Mouse (Mus musculus) adrenal gland, postnatal 36 days (tissue): ENCODE measurements around the gene Trpm6. TPM values are rescaled to one million over a fixed set of nuclear protein-coding genes. Genes with fewer than 3 reads are reported as not detected.
A peak's percentile ranks its signal among the peaks of the same experiment; 100 is the strongest.

ENCODE experiments used
- DNase-seq, 2 experiments: peaks; one replicate each; pipeline ENCODE4 v3.0.0; 2021; ENCODE audit warnings: mixed read lengths in 1 of 2
- total RNA-seq, 2 experiments: library from RNA; stranded (reverse); gene quantifications; 2 replicates each; pipeline ENCODE4 v1.2.3; 2021

The Trpm6 gene
- total RNA-seq, 2 experiments from 2014 or later: 0.13 TPM; not detected in 1

DNA sequence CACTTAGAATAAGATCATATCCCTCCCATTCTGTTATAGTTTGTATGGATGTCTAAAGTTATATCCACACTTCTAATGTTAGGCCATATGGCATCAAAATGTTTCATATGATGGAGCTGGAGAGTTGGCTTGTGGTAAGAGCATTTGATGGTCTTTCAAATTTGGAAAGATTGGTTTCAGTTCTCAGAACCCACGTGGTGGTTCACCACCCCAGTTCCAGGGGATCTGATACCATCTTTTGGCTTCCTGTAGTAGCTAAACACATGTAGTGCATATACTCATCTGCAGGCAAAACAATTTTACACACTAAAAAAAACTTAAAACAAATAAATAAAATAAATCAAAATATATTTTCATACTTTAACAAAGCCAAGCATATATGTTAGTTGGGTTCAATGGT lies 21.3 kb downstream of the Trpm6 start:
- DNase-seq: no peak

DNA sequence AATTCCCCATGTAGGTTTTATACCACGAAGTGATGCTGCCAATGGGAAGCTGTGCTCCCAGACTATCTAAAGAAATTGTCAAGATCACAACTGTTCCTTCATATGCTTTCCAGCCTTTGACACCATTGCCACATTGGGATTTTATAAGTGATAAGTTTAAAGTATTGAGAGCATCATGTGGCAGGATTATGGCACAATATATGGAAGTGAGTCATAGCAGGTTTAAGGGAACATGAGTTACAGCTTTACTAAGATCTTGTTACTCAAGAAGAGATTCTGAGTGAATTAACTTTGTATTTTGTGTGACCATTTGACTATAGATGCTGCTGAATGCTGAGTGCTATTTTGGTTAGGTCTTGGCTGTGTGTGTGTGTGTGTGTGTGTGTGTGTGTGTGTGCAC lies 21.8 kb downstream of the Trpm6 start:
- no peak for DNase-seq

DNA sequence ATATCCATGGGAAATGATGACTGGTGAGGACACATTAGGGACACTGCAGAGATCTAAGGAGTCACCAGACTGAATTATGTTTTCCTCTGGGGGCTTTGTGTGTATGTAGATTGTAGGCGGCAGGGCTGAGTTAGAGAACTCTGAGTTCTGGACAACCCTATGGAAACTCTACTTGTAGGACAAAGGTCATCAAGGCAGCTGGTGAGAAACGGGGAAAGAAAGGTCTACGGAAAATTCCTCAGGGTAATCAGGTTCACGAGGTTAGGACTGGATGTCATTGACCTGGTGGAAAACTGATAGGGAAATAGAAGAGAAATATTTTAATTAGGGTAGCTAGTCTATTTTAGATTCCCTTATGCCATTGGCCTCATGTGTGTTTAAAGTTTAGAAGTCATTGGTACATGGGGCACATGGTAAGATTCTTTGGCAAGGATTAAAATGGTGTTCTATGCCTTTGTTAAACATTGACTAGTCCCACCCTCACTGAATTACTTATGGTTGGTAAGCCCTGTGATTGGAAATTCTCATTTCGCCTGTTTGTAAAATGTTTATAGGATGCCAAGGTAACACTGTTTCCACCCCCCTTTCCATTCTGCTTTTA lies 23.2 kb downstream of the Trpm6 start:
- no peak for DNase-seq

DNA sequence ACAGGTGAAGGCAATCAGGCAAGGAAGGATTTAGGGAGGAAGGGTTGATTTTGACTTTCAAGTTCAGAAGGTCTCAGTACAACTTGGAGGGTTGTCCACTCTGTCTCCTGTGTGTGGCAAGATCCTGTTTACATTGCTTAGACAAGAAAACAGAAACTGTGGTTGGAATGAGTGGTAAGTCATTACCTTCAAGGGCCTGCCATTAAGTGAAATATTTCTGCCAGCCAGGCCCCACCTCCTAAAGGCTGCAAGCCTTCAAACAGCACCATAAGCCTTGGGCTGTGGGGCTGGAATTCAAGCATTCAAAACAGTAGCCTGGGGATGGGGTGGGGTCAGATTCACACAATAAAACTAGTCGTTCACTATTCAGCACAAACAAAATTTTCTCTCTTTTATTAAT lies 24.3 kb downstream of the Trpm6 start:
- DNase-seq: no peak

DNA sequence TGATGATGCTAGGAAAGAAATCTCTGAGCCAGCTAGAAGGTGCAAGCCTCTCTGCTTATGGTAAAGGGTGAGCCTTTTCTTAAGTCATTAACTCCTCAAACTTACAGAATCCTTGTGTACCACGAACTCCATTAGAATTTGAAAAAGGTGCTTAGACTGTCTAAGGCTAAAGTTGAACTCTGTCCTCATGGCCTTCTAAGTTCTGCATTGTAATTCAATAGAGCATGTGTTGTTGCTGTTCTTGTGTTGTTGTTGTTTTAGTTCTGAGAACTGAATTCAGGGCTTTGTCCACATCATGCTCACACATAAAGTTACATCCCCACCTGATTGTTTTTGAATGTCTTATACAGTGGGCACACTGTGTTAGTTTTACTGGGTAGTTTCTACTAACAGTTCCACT lies 49.9 kb downstream of the Trpm6 start:
- DNase-seq: no peak

DNA sequence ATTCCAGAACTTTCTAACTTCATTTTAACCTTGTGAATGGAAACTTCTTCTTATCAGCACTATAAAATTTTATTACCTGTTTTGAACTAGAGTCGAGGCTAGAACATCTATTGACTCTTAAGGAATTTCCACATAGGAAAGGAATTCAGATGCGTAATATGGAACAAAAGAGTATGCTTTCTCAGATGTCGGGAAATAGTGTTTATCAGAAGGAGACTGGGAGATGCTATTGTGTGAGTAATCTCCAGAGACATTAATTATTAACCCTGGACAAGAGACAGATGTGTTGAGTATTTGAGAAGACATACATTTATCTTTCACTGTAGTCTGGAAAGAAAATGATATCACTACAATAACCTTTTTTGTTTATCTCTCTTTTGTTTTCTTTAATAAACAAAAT lies 61.5 kb downstream of the Trpm6 start:
- no peak for DNase-seq

DNA sequence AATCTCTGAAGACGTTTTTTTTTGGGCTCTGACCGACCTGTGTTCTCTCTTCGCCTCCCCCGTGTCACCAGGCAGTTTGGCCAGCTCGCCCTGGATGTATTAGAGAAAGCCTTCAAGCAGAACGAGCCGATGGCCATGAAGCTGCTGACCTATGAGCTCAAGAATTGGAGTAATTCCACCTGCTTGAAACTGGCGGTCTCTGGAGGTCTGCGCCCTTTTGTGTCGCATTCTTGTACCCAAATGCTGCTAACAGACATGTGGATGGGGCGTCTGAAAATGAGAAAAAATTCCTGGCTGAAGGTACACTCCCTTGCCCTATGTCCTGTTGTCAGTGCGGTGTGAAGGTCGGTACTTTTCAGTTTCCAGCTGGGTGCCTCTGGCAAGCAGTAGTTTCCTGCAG lies 65.4 kb downstream of the Trpm6 start:
- no peak for DNase-seq

DNA sequence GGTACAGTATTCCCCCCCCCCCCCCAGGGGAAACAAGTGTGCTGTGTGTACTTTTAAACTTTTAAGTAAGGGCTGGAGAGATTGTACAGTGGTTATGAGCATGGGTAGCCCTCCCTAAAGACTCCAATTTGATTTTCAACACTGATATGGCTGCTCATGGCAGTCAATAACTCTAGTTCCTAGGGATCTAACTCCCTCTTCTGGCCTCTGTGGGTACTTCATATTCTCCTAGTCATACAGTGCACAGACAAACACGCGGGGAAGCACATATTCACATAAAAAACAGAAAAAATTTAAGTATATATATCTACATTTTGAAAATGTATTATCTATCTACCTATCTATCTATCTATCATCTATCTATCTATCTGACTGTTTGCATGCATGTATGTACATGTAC lies 67.6 kb downstream of the Trpm6 start:
- DNase-seq: no peak

DNA sequence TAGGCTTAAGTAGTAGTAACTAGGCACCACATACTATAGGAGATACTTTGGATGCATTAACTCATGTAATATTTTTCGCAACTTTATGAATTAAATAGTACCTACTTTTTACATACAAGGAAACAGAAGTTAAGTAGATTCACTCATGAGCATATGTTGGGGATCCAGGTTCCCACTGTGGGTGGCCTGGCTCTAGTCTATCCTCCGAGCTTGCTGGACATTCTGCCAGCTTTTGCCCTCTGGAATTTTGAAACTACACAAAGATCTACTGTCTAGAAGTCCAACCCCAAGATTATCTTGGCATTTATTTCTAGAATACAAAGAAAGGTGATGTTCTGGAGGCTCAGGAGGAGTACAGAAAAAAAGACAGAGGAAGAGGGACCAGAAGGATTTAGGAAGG lies 78.8 kb downstream of the Trpm6 start:
- no peak for DNase-seq

DNA sequence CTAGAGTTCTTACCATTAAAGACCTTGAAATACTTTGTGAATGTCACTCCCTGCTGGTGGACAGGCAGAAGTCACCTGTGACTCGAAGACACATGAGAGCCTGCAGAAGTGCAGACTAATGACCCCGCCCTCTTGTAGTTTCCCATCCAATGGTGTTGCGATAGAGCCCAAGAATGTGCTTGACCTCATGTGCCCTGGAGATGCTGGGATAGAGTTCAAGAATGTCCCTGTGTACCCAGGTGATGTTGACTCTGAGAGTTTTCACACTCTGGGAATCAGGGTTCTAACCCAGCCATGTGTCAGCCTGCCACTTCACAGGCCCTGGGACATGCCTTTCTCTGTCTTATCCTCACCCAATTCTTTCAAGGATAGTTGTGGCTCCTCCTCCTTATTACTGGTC lies 81.4 kb downstream of the Trpm6 start:
- DNase-seq: no peak

DNA sequence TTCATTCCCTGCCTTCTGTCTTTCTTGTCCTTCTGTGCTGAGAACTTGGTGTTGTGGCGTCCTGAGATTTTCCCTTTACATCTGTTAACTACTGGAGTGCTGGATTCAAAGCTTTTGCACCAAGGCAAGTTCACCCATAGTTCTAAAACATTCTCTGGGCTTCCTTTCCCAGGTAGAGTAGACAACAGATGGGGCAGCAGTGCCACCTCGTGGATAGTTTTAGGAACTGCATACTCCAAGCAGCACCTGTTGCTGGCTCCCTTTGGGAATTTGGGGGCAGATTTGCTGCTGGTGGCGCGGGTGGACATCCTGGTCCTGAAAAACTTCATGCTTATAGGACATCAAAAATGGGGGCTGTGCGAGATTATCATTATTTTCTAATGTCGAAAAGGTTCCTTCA lies 85.2 kb downstream of the Trpm6 start:
- DNase-seq: peak; percentile 66 to 72

DNA sequence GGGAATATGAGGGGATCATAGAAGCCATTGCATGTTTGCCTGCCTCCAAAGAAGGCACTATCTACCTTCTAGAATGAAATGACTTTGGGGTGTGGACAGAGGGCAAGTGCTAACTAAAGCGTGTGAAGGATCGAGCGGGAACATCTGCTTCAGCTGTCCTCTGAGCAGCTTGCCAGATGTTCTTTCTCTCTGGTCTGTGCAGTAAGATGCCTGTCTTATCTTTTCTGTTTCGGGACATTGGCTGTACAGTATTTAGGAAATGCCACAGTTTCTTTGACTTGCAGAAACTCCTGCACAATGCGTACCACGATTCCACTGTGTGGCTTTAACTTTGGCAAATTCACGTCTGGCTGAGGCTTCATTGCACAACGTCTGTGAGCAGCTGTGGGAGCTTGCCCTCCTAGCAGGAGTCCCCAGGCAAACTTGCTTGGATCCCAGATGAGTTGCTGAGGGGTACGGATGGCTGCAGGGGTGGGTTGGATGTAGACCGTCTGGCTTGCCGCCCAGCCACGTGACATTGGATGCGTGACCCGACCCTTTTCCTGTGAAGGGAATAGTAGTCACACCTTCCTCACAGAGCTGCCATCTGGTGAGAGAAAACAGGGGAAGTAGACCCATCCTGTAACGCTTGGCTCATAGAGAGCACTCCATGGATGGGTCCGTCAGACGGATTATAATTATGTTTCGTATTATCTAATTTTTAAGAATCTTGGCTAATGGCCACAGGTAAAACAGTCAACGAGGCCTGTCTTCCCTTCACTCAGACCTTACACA lies 92.2 kb downstream of the Trpm6 start:
- DNase-seq: no peak

DNA sequence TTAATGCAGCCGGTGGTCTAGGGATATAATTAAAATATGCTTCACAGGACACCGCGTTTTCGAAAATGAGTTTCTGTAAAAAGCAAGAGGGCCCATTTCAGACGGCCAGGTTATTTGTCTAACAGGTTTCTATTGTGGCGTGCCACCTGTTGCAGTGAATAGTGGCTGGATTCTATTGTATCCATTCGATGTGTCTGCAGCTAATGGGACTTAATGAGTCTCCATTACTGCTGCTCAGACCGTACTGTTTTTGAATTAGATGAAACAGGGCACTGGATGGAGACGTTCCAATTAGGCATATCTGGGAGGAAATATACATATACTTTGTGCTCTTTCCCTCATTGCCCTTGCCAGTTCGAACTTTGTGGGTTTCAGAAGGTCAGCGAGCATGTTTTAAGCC lies 92.8 kb downstream of the Trpm6 start:
- DNase-seq: no peak

DNA sequence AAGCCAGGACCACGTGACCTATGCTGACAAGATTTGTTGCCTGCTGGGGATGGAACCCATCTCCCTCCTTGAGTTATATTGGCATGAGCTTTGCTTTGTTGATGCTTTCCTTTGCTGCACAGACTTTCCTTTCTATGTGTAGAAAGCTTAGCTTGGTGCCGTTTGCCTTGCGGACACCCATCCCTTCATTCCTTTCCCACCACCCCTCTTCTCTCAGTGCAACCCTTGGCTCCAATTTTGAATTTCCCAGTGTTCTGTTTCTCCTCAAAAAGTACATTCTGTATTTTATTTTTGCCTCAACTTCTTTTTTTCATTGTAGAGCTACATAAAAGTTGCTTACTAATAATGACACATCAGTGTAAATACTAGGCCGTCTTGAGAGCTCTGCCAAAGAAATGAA lies 96.6 kb downstream of the Trpm6 start:
- no peak for DNase-seq

DNA sequence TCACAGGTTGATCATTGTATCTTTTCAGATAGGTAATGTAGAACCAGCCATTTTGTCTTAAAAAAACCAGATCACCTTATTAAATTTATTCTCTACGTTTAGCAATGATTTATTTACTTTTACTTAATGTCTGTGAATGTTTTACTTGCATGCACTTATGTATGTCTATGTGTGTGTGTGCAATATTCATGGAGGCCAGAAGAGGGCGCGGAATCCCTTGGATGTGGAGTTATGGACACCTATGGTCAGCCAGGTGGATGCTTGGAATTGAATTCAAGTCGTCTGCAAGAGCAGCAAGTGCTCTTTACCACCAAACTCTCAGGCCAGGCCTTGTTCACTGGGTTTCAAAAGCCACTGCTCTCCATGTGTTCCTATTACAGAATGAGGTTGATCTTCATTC lies 118.5 kb downstream of the Trpm6 start:
- DNase-seq: no peak

DNA sequence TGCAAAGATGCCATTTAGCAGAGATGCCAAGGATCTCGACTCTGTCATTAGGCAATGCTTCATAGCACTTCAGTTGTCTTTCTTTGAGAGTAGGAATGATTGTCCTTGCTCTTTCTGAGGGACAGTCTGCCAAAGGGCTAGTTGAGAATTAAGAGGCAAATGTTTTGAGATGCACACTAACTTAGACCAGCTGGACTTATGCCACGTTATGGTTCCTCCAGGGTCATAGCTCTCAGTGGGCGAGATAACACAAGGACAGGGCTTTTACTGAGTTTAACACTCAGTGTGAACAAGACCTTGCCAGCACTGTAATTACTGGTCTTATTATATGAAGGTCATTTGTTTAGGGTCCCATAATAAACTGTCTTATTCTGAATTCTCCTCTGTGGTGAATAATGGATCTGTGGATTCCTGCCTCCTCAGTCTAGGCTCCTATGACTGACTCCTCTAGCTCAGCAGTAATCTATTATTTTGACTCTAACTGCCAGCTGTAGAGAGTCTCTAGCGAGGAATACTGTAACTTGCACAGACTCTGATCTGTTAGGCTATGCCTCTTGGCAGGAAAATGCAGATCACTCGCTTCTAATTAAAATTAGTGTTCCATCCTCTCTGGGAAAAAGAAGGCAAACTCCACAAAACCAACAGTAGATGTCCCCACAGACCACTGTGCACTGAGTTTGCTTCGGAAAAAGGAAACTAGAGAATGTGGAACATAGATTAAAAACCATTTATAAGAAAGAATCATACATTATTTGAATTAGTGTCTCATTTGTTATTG lies 123.2 kb downstream of the Trpm6 start:
- DNase-seq: no peak

DNA sequence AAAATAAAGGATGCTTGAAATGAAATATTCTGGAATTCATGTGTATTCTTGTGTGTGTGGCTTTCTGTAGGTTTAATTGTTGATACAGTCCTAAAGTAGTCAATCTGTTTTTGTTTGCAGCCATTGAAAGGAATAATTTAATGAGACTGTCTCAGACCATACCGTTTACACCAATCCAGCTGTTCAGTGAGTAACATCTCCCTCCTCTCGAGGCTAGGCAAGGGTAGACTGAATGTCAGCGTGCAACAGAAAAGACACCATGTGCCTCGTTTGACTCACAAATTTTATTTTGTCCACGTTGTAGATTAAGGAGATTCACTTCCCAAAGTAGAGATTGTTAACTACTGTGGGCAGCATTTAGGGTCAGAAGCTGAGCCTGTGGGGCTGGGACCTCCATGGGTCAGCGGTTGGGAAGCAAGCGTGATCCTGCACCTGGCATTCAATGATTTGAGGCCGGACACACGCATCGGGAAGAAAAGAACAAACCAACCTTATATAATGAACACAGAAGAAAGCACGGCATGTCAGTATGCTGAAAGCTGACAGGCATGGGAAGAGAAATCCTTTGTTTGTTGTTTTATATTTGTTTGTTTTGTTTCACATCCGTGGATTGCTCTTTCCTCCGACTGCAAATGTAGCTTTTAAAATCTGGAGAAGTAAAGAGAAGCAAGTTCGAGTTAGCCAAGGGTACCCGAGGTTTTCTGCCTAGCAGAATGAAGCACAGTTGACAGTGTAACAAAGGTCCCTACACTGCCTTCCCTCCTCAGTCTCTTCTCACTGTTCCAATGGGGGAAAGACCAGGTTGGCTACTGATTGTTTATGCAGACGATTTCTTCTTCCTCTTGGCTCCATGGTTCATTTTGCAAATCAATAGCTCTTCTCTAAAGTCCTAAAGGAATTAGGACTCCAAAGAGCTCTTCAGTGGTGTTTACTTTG lies 124.2 kb downstream of the Trpm6 start:
- DNase-seq: no peak

DNA sequence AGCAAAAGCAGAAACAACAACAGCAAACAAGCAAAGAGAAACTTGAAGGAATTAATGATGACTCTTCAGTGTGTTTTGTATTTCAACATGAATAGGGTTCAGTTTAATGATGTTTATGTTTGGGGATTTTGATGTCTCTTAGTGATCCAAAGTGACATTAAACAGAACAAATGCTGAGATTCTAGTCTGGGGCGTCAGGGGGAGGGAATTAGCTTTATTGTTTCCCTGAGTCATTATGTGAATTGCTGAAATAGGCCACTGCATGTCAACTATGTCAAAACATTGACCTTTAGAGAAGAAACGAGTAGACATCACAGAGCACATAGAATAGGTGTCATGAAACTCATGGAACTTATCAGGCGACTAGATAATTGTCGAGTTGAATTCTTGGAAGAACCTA lies 129.5 kb downstream of the Trpm6 start:
- DNase-seq: no peak

DNA sequence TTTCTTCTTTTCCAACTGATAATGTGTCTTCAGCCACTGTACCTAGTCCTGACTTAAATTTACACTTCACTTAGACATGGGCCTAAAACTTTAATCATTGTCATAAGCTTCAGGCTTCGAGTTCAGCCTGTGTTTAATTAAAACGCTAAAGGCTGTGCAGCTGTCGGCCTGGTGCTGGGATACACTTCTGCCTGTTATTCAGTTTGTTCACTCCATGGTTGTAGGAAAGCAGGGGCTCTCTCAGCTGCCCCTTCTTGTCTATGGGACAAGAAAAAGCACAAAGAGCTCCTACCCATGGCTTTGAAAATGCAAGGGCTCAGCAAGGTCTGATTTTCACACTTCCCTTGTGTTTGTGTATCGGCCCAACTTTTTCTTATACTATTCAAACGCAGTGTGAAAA lies 131.4 kb downstream of the Trpm6 start:
- no peak for DNase-seq

DNA sequence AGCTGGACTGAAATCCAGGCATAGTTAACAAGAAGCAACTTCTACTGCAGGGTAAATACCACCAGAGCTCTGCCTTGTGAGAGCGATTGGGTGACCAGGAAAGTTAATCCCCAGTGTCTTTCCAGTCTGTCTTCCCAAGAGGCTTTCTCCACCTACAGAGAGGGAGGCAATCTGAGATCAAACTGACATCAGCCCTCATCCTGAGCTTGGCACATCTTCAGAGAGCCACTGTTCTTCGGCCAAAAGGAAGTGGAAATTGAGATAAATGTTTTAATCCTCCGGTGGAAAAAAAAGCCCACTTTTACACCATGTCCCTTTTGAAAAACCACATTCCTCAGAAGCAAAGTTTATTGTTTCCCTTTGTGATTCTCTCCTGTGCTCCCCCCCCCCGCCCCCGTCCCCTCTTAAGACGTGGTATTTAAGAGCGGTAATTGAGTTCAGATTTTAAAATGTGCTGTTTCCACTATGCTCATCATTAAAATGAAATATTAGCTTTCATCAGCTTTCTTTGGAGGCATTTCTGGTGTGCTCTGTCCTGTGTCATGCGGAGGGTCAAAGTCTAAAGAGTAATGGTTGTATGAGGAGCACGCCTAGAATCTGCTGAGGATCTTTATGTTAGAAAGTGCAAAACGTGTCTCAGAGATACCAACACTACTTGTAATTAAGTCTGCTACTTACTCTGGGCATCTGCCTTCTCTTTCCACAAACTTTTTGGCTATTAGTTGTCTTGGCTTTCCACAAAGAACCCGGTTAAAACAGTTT lies 138.0 kb downstream of the Trpm6 start:
- DNase-seq: peak in 1 of 2 experiments; percentile 7

DNA sequence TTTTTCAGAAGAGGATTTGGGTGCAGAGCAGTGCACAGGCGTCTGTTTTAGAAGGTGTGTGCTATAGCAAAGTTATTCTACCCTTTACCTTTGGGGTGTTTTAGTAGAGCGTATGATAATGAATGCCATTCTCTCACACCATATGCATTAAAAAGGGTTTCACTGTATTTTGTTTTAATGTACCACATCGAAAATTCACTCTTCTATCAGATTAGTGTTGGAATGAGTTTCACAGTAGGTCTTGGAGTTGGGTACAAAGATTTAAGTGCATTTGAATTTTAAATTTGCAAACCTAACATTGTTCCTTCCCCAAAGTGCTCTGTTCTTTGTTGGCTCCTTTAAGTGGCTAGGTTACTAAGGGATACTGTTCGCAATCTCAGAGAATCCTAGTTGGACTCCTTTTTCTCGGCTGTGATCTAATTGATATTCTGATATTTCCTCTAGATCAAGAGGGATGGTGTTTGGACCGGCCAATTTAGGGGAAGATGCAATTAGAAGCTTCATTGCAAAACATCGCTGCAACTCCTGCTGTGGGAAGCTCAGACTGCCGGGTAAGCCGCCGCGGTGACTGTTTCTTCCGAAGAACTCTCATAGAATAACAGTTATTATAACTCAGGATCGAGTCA lies 138.8 kb downstream of the Trpm6 start:
- DNase-seq: no peak
